Mouse (Mus musculus): ENCODE results near the gene Slc25a19. TPM values are rescaled to one million over a fixed set of nuclear protein-coding genes. Genes with fewer than 3 reads are reported as not detected.

Gene Slc25a19
- 13.6 and 14.0 TPM in 2 replicates for polyA plus RNA-seq (2011; ENCODE audit: insufficient read length, low read depth, missing spikeins)

GRCm38 (mm10) chr11:115627705-115628464, at the start of gene Slc25a19:
Gene Slc25a19, minus strand, starts transcription at chr11:115628295.
- H3K4me1 ChIP-seq (ENCODE audit: control insufficient read depth, insufficient read depth, low read length): no peaks in the 10 kb centered on the region
- peak within 1 kb of the TSS; percentile 69 for H3K4me3 ChIP-seq (ENCODE audit: insufficient read depth, low read length)
- no peak within 1 kb of the TSS for H3K27ac ChIP-seq (ENCODE audit: insufficient read depth, low read length)
- TF ChIP-seq CTCF (IDR thresholded peaks at IDR 0.05; ENCODE audit: borderline replicate concordance, insufficient read depth, low read length): no peak
- peak; percentile 86 for TF ChIP-seq POLR2A (IDR thresholded peaks at IDR 0.05; ENCODE audit: low read depth, low read length)

GRCm38 (mm10) chr11:115677511-115677910, 49.4 kb upstream of the Slc25a19 start:
- Histone ChIP-seq H3K27ac (ENCODE audit: insufficient read depth, low read length) (no peak overlapping the region), H3K4me3 (ENCODE audit: insufficient read depth, low read length) (no peak overlapping the region), H3K4me1 (ENCODE audit: control insufficient read depth, insufficient read depth, low read length) (peaks cover 10% of the 10 kb centered on the region)
- no peak for TF ChIP-seq POLR2A (IDR thresholded peaks at IDR 0.05; ENCODE audit: low read depth, low read length)
- TF ChIP-seq CTCF (IDR thresholded peaks at IDR 0.05; ENCODE audit: borderline replicate concordance, insufficient read depth, low read length): no peak

- TF ChIP-seq CTCF (IDR thresholded peaks at IDR 0.05; ENCODE audit: borderline replicate concordance, insufficient read depth, low read length) (no peak), POLR2A (IDR thresholded peaks at IDR 0.05; ENCODE audit: low read depth, low read length) (no peak)
- H3K4me3 ChIP-seq (ENCODE audit: insufficient read depth, low read length): no peak overlapping the region
- no peak overlapping the region for H3K27ac ChIP-seq (ENCODE audit: insufficient read depth, low read length)
- peaks cover 10% of the 10 kb centered on the region for H3K4me1 ChIP-seq (ENCODE audit: control insufficient read depth, insufficient read depth, low read length)
Observed at GRCm38 (mm10) chr11:115676738-115677137, 48.6 kb upstream of the Slc25a19 start.

- H3K4me3 ChIP-seq (ENCODE audit: insufficient read depth, low read length): no peak overlapping the region
- H3K27ac ChIP-seq (ENCODE audit: insufficient read depth, low read length): no peak overlapping the region
- H3K4me1 ChIP-seq (ENCODE audit: control insufficient read depth, insufficient read depth, low read length): peaks cover 14% of the 10 kb centered on the region
- no peak for TF ChIP-seq POLR2A (IDR thresholded peaks at IDR 0.05; ENCODE audit: low read depth, low read length)
- TF ChIP-seq CTCF (IDR thresholded peaks at IDR 0.05; ENCODE audit: borderline replicate concordance, insufficient read depth, low read length): no peak
Observed at GRCm38 (mm10) chr11:115674235-115674865, 46.3 kb upstream of the Slc25a19 start.

GRCm38 (mm10) chr11:115673471-115674234, 45.6 kb upstream of the Slc25a19 start:
- TF ChIP-seq POLR2A (IDR thresholded peaks at IDR 0.05; ENCODE audit: low read depth, low read length): no peak
- TF ChIP-seq CTCF (IDR thresholded peaks at IDR 0.05; ENCODE audit: borderline replicate concordance, insufficient read depth, low read length): no peak
- no peak overlapping the region for H3K27ac ChIP-seq (ENCODE audit: insufficient read depth, low read length)
- peaks cover 14% of the 10 kb centered on the region for H3K4me1 ChIP-seq (ENCODE audit: control insufficient read depth, insufficient read depth, low read length)
- no peak overlapping the region for H3K4me3 ChIP-seq (ENCODE audit: insufficient read depth, low read length)

GRCm38 (mm10) chr11:115672226-115672987, 44.3 kb upstream of the Slc25a19 start:
- H3K4me1 ChIP-seq (ENCODE audit: control insufficient read depth, insufficient read depth, low read length): peaks cover 14% of the 10 kb centered on the region
- H3K27ac ChIP-seq (ENCODE audit: insufficient read depth, low read length): no peak overlapping the region
- no peak for TF ChIP-seq CTCF (IDR thresholded peaks at IDR 0.05; ENCODE audit: borderline replicate concordance, insufficient read depth, low read length)
- TF ChIP-seq POLR2A (IDR thresholded peaks at IDR 0.05; ENCODE audit: low read depth, low read length): no peak
- H3K4me3 ChIP-seq (ENCODE audit: insufficient read depth, low read length): no peak overlapping the region

GRCm38 (mm10) chr11:115670451-115671050, 42.5 kb upstream of the Slc25a19 start:
- H3K4me1 ChIP-seq (ENCODE audit: control insufficient read depth, insufficient read depth, low read length): peaks cover 14% of the 10 kb centered on the region
- H3K4me3 ChIP-seq (ENCODE audit: insufficient read depth, low read length): no peak overlapping the region
- no peak overlapping the region for H3K27ac ChIP-seq (ENCODE audit: insufficient read depth, low read length)
- TF ChIP-seq CTCF (IDR thresholded peaks at IDR 0.05; ENCODE audit: borderline replicate concordance, insufficient read depth, low read length) (no peak), POLR2A (IDR thresholded peaks at IDR 0.05; ENCODE audit: low read depth, low read length) (no peak)

GRCm38 (mm10) chr11:115663676-115664335, 35.7 kb upstream of the Slc25a19 start:
- Histone ChIP-seq H3K27ac (ENCODE audit: insufficient read depth, low read length) (no peak overlapping the region), H3K4me1 (ENCODE audit: control insufficient read depth, insufficient read depth, low read length) (0 out of 2 replicates have a peak, but pooled peaks cover 2% of the 10 kb centered on the region)

More at GRCm38 (mm10) chr11:115663676-115664335, 35.7 kb upstream of the Slc25a19 start:
- TF ChIP-seq POLR2A (IDR thresholded peaks at IDR 0.05; ENCODE audit: low read depth, low read length): no peak
- TF ChIP-seq CTCF (IDR thresholded peaks at IDR 0.05; ENCODE audit: borderline replicate concordance, insufficient read depth, low read length): no peak
- no peak overlapping the region for H3K4me3 ChIP-seq (ENCODE audit: insufficient read depth, low read length)
